Mouse (Mus musculus): Measurements from ENCODE around the gene Taf3.

The Taf3 gene

DNA sequence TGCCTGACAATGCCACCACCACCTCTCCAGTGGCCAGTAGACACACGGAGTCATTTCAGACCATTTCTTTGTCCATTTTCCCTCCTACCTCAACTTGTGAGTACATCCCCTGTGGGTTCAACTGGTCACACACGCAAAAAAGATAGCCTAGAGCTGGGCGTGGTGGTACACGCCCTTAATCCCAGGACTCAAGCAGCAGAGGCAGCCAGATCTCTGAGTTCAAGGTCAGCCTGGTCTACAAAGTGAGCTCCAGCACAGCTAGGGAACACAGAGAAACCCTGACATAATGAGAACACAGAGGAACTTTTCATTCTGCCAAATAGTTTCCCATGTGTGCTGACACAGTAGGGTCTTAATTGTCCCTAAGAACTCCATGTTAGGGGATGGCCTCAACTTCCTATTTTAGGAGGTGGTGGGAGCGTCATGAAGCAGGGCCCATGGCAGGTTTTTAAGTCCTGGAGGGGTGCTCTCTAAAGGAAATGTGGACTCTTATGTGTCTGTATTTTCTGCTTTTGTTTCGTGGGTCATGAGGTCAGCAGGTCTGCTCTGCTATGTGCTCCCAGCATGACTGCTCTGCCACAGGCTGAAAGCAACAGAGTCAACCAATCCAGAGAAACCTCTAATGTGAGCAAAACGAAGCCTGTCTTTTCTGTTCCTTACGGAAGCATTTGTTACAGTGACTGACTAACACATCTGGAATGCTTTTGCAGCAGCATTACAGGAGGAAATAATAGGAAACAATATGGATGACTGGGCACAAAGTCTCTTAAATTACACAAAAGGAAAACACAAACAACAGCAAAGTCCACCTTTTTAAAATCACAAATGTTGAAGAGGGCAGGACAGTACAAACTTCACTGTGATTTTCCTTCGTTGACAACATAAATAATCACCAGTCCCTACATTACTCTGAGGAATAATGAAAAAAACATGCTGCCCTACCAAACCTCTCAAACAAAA lies 92.5 kb downstream of the Taf3 start:
- DNase-seq = no peak

- DNase-seq = no peak
These were observed 101.7 kb downstream of the Taf3 start for GRCm38 (mm10) chr2:9946739-9947138.

GRCm38 (mm10) chr2:9945611-9946010 lies 102.8 kb downstream of the Taf3 start:
- no peak for DNase-seq

DNA sequence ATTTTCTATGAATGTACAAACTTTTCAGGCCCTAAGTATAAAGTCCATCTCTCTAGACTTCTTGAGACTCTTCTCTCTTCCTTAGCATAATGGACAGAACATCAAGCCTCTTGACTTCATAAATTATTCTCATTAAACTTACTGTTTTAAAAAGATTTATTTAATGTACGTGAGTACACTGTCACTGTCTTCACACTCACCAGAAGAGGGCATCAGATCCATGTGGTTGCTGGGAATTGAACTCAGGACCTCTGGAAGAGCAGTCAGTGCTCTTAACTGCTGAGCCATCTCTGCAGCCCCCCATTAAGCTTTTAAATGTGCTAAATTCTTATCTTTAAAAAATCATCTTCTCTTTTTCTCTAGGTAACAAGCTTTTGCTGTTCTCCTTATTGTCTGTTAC lies 105.4 kb downstream of the Taf3 start:
- DNase-seq = no peak

DNA sequence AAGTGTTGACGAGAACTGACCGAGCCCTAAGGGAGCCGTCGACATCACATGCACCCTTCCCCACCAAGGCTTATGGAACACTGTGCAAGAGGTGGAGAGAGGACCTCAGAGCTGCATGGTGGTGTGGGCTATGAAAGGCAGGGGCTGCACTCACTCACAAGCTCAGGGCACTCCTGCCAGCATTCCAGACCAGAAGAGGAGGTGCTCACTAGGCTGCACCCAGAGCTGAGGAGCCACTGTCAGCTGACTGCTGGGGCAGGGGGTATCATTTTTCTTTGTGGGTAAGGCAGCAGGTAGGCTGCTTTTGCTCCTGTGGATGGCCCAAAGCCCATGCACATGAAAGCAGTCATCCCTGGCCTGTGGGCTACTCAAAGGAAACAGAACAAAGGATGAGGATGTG lies 109.1 kb downstream of the Taf3 start:
- DNase-seq = no peak

DNA sequence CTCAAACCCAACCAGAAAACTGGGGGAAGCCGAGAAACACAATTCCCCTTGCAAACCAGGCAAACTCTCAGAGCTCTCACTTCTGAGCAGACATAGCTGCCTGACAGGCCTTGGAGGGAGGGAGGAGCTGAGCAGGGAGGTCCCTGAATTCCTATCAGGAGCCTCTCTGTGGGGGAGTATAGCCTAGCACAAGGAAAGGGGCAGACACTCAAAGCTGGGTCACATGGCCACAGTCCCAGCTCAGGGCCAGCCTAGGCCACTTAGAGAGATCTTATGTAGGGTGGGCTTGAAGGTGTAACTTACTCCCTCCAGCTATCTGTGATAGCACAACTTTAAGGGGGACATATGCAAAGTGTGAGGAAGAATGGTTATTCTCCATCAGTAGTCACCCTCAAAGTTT lies 112.4 kb downstream of the Taf3 start:
- DNase-seq = no peak

DNA sequence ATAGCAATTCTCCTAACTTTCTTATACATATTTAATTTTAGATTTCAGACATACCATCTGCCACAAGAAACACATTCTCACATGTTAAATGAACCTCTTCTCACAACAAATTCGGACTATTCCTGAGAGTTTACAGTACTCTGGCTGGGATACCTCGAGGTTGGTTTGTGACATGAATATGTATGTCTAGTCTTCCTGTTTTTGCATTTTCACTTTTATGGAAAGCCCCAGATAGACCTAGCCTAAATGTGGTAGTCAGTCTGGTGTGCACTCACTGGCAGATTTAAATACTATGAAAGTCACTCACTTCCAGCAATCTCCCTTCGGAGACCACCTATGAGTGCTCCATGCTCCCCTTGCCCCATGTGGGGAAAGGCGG lies 121.5 kb downstream of the Taf3 start:
- no peak for DNase-seq

GRCm38 (mm10) chr2:9926194-9926904 lies 122.0 kb downstream of the Taf3 start:
- DNase-seq = no peak

GRCm38 (mm10) chr2:9918691-9919471 lies 129.5 kb downstream of the Taf3 start:
- peak; percentile 73 for DNase-seq

- no peak for DNase-seq
These were observed 130.8 kb downstream of the Taf3 start for GRCm38 (mm10) chr2:9917602-9918001.

DNA sequence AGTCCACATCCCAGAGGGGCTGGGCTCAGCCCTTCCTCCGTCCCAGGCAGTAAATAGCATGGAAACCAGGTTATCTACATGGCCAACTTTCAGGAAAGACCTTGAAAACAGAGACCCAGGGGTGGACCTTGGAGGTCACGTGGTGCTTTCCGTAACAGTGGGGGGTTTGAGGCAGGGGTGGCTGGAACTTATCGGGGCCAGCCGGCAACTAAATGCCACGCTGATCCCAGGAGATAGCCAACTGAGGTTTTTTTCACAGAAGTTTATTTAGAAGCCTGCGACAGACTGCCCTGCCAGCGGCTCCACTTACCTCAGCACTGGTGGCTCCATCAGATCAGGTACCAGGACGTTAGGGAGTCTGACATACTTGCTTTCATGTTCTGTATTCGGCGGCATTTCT lies 142.4 kb downstream of the Taf3 start:
- no peak for DNase-seq

DNA sequence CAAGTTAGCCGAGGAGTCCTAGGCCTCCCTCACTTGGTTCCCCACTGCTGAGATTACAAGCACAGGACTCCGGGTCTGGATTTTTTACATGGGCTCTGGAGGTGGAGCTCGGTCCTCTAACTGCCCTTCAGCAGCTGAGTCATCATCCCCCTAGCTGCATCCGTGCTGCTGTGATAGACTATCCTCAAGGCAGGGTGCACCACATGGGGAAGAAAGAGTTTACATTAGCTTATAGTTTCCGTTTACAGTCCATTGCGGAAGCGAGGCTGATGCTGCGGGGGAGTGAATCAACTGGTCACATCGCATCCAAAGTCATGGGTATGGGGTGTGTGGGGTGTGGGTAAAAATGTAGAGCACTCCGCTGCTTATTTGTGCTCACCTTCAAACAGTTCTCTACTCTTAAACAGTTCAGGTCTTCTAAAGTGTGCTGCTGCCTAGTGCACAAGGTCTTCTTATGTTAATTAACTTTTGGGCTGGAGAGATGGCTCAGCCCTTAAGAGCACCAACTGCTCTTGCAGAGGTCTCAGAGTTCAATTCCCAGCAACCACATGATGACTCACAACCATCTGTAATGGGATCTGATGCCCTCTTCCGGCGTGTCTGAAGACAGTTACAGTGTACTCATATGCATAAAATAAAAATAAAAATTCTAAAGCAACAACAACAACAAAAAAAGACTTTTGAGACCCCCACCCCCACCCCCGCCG lies 144.4 kb downstream of the Taf3 start:
- no peak for DNase-seq

DNA sequence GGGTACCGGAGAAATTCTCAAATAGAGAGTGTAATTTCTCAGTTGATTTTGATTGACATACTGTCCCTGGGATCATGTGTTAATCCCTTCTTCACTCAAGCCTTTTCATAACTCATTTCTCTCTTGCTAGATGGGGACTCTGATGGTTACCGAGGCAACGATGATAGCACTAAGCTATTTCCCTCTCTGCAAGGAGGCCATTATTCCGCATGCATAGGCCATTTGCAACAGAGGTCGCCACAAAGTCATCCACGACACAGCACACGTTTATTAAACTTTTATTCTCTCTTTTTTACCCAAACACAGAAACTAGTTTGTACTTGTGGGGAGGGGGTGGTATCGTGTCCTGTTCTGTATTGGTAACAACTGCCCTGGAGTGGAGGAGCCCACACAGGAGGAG lies 150.6 kb downstream of the Taf3 start:
- DNase-seq = no peak

DNA sequence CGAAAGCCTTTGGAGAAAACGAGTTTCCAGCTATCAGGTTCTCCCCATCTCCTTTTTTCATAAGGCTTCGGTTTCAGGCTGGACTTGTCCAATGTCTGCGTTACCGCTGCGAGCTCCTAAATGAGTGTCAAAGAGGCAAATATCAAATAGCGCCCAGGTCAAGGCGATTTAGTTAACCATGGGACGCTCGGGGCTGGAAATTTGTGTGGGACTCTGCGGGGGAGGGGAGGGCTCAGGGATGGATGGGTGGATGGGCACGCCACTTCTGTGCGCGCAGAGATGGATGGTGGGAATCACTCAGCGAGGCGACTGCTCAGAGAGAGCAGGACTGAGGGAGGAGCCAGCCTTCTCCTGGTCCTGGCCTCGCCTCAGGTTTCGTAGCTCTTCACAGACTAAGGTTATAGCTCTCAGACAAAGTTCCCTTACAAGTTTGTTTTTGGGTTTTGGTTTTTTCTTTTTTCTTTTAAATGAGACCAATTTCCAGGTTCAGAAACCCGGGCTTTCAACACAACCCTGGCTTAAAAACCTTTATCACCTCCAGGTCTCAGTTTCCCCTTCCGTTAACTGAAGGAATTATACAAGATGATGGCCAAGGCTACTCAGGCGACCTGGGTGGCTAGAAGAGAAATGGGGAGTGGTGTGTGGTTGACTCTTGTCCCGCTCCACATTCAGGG lies 152.2 kb downstream of the Taf3 start:
- no peak for DNase-seq

DNA sequence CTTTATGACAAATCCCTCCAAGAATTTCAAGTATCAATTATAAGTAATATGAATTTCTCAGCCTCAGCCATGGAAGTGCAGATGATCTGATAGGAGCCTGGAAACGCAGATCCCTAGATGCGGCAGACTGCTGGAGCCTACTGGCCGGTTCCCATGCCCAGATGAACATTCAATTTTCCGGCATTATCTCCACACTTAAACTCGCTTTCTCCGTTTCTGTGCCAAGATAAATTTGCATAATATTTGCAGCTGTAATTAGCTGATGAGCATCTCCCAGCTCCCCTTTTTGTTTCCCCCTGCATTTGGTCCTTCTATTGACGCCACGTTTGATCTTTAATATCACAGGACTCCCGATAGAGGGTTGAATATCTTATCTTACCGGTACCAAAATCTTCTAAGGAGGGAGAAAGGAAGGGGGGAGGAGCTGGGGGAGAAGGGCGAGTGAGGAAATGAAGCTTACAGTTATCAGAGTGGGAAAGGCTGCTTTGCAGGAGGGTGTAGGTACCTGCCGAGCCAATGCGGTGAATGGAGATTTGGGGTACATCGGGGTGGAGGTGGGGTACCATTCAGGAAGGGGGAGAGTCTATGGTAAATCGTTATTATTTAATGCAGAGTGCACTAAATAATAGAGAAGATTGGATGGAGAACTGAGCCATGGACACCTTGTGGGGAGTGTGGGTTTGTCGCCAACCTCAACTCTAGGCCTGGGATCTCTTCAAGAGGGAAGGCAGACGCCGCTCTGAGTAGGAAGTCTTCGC lies 153.4 kb downstream of the Taf3 start:
- DNase-seq = no peak

DNA sequence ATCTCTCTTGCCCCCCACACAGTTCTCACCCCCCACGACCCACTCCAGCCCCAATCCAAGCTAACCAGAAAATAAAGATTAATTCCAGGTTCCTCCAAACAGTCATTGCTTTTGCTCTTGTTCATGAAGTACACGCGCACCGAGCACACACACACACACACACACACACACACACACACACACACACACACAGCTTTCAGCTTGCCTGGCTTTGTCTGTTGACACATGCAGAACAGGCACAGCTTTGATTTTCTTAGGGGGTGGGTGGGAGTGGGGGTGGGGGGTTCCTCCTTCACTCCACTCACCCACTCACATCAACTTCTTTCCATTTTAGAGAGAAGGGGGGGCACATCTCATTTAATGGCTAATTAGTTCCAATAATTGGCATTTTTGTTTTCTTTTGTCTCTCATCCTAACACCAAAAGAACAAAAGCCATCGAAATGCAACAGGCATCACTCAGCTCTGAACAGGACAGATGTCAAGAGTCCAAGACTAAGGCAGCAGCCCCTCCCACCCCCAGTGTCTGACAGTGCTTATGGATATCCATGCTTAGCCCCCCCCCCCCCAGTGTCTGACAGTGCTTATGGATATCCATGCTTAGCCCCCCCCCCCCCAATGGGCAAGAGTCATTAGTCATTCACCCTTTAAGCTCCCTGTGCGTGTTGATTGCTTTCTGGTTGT lies 155.0 kb downstream of the Taf3 start:
- no peak for DNase-seq

GRCm38 (mm10) chr2:9892541-9892940 lies 155.9 kb downstream of the Taf3 start:
- no peak for DNase-seq

GRCm38 (mm10) chr2:9890906-9891305 lies 157.5 kb downstream of the Taf3 start:
- DNase-seq = no peak

- no peak for DNase-seq
These were observed 158.1 kb downstream of the Taf3 start for GRCm38 (mm10) chr2:9890251-9890650.

DNA sequence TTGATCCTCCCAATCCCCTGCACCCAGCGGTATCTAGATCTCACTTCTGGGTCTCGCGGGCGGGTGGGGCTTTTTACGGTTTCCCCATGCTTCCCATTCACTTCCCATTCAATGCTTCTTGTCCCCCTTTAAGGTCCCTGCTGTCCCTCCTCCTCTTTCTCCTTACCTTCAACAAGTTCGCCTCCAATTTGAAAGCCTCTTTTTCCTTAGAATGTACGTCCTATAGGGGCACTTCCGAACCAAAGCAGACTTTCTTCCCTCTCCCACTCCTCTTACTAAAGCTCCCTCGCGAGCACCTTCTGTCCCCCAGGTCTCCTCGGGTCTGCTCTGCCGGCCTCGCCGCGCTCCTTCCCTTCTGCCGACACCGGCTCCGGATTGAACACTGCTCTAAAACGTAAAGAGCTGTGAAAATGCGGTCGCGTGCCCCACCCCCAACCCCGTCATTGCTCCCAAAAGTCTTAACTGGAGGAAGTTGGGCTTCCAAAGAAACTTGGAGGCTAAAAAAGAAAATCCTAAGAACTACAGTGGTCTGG lies 158.7 kb downstream of the Taf3 start, which contains the start of gene Gata3:
TSS of gene Gata3 (minus strand) at position 384 of the 533 bp plus-strand sequence.
- no peak for DNase-seq

Measured in kidney, postnatal 14 days (tissue).